Mouse (Mus musculus) mouse trophoblast stem cell (cell line): ENCODE measurements around the gene Pik3r3.
"Not testable (repeated sequence)": the region's sequence is repeated elsewhere in the genome, so short reads cannot be mapped to it uniquely, and the experiment has no call there.

Experiments used
- in situ Hi-C, 2 experiments: fragments of 300-500 bp; cut with MseI, MboI; formaldehyde crosslinking; loops; 2 replicates in 1 of 2; 3 replicates in 1 of 2; pipeline ENCODE4 v1.15.1; 2025

The Pik3r3 gene

DNA sequence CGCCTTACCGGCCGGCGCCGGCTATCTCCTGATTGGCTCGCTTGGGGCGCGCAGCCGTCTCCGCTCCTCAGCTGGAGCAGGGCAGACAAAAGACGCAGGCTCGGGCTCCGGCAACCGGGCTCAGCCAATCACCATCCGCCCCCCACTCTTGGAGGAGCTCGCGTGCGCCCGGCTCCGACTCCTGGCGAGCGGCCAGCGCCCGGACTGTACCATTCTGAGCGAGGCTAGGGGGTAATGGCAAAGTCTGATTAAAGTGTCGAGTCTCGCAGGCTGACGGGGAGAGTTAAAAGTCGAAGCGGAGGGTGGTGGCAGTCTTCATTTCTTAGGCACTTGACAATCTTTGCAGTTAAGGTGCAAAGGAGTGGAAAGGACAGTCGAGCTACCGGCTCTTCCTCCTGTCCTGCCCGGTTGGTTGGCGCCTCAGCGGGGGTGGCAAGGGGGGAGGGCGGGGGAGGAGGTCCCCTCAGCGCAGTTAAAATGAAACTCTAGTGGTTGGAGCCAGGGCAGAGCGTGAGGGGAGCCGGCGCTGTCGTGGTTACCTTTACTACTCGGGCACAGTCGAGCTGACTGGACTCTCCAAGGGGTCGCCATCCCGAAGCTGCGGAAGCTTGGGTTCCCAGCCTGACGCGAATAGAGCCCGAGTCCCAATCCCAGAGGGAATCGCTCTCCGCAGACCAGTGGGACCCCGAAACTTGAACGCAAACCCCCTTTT is at the start of gene Pik3r3:
Gene Pik3r3 (plus strand): TSS at position 479 of the 712 bp plus-strand sequence.
- in situ Hi-C loops = no loop called here

DNA sequence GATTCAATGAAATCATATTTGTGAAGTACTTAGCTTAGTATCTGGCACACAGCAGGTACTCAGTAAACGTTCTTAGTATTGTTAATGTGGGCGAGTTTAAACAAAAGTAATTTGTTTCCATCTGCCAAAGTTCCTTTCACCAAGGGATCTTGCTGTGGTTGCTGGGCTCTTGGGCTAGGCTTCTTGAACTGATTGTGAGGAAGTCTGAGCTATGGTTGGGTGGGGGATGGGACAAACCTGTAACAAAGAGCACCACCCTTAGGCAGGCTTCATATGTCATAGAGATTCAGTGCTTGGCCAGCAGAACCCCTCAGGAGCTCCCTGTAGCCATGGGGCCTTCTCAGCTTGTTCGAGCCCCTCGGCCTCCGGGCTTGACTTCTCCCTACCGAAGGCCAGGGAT is 48.3 kb upstream of the Pik3r3 start, which contains the start of the genes 1700042G07Rik and Gm49337:
Gene 1700042G07Rik (plus strand): TSS at position 301 of the 400 bp plus-strand sequence.
Gene Gm49337 (plus strand): TSS at position 313 of the 400 bp plus-strand sequence.
- in situ Hi-C loops = no loop called here

DNA sequence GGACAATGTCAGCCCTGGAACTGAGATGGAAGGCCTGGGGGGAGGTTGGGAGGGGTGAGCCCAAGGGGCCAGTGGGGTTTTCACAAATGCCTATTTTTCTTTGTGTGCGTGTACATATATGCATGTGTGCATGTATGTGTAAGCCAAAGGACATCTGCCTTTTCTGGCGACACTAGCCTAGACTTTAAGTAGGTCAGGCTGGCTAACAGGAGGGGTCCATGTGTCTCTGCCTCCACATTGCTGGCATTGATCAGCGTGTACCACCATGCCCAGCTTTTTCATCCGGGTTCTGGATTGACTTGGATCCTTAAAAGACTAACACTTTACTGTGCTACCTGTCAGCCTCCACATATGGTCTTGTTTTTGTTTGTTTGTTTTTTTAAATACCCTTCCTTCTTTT is 47.7 kb upstream of the Pik3r3 start:
- in situ Hi-C loops = no loop called here

DNA sequence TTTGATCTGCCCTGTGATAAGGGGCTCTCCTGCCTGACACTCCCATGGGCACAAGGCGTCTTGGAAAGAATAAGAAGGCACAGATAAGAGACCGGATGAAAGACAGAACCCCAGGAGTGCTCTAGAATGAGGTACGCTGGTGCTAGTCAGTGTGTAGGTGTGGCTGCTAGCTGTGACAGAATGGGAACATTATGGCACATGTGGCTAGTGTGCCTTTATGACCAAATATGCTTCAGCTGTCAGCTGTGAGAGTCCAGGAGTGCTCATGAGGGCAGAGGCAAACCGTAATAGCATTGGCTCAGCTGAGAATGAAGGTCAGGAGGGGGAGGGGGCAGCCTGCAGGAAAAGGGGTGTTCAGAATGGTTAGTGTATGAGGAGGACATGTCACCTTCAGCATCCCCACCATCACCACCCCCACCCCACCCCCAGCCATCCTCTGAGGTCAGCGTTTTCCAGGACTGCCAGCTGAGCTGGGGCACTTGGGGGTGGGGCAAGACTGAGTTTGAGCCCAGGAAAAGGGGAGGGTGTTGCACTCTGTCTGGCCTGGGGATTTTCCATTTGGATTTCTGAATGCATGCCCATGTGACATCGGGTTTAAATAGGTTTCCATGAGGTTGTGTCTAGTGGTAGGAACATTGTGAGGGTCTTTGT is 46.8 kb upstream of the Pik3r3 start:
- in situ Hi-C loops = no loop called here

DNA sequence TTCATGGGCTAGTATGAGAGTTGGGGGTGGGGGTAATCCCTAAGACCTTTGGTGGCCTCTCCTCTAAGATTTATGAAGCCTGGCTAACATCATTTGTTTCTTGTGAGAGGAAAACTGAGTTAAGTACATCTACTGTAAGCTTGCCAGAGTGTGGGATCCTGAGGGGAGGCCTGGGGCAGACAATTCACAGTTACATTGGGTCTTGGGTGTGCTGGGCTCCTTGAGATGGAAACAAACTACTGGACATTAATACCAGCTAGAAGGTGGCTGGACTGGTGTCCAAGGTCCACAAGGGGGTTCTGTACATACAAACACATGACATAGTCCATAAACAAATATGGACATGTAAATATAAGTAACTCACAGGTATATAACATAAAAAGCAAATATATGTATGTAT is 46.3 kb upstream of the Pik3r3 start:
- in situ Hi-C loops = no loop called here

DNA sequence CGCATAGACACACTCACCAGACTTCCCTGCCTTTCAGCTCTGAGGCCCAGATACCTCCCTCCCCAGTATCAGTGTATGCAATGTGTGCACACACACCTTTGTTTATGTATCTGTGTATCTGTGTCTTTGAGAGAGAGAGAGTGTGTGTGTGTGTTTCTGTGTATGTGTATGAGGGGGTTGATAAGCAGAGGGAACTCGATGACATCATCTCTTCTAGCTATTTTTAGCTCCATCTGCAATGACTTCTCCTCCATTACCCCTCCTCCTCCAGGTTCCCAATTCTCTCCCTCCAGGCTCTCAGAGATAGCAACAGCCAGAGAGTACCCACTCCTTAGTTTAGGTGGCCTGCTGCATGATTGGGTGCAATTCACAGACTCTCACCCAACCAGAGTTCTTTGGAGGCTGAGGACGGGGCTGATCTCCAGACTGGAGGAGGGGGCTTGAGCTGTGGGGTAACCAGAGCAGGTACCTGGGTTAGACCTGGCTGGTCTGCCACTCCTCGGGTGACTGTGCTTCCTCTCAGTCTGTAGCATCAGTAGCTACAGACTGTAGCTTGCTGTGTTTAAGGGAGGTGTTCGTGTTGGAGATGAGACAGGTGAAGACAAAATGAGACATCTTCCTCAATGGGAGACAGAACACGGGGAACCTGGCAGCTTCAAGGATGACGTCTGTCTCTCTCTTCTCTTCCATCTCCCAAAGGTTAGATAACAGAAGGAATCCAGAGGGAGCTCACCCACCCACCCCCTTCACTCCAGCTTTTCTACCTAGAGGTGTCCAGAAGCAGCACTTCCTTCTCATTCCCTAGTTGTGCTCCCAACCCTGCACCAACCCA is 45.5 kb upstream of the Pik3r3 start:
- in situ Hi-C loops = no loop called here

DNA sequence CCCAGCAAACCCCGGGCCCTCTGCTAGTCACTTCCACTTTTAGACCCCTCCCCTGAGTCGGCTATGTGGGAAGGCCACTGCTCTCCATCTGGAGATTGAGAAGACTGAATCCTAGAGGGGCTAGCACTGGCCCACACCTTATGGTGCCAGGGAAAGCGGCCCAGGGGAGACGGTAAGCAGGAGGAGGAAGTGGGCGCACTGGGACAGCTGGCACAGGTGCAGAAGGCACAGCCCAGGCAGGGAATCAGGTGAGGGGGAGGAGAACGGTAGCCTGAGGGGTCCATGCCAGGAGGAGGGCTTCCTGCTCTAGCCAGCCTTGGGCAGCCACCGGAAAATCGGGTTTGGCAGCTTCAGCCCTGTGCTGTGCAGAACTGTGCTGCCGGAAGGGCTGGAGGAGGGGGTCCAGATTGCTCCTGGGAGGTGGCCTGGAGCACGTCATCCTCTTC is 44.9 kb upstream of the Pik3r3 start:
- in situ Hi-C loops = no loop called here

DNA sequence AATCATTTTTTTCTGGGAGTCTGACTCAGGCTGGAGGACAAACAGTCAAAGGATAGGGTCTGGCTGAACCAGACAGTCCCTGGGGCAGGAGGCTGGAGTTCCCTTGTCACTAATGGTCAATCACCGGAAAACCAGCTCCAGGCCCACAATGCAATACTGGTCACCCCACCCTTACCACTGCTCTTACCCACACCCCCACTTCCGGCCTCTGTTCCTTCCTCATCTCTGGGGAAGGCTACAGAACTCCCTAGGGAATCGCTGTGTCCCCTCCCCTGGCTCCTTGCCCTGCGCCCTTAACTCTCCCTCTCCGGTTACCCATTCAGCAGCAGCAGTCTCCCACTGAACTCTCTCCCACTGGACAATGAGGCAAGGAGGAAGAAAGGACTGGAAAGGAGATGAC is 44.3 kb upstream of the Pik3r3 start:
- in situ Hi-C loops = no loop called here

DNA sequence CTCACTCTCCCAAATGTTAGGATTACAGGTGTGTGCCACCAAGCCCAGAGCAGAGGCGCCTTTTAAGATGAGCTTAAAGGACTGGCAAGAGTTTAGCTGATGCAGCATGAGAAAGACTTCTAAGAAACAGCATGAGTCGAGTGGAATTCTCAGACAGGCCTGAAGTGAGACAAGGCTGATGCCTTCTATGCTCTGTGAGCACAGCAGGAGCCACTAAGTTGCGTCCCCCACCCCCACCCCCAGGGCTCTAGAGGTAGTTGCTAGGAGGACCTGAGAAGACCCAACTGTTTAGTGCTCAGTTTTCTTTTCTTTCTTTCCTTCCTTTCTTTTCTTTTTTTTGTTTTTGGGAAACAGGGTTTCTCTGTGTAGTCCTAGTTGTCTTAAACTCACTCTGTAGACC is 39.3 kb upstream of the Pik3r3 start:
- in situ Hi-C loops = no loop called here

DNA sequence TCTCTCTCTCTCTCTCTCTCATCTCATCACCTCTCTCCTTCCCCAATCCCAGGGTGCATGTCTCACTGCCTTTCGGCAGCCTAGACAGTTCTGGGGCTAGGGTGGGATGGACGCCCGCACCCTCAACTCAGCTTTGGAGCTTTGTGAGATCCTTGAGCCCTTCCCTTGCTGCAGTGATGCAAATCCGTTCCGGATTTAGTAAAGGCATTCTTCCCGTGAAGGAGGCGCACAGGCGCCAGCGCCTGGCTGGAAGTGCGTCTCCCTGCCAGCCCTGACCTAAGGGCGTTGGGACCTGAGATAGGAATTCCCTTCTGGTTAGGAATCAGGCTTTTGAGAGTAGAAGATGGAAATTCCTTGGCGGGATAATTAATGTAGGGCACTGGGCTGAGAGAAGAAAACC is 38.7 kb upstream of the Pik3r3 start:
- in situ Hi-C loops = no loop called here

DNA sequence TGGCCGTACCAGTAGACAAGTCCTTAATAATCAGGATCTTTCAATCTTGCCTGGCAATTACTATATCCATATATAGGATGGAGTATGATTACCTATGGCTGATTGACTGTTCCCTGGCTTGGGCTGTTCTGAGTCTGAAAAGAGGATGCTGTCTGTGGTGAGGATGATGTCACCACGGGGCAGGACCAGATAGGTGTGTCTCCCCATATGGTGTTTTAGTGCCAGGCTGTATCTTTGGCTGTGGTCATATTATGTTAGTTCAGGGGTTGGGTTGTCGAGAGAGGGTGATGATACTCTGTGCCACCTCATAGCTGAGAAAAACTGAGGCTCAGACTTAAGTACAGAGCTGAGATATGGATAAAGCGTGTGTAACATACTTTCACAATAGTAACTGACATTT is 36.3 kb upstream of the Pik3r3 start:
- in situ Hi-C loops = no loop called here

DNA sequence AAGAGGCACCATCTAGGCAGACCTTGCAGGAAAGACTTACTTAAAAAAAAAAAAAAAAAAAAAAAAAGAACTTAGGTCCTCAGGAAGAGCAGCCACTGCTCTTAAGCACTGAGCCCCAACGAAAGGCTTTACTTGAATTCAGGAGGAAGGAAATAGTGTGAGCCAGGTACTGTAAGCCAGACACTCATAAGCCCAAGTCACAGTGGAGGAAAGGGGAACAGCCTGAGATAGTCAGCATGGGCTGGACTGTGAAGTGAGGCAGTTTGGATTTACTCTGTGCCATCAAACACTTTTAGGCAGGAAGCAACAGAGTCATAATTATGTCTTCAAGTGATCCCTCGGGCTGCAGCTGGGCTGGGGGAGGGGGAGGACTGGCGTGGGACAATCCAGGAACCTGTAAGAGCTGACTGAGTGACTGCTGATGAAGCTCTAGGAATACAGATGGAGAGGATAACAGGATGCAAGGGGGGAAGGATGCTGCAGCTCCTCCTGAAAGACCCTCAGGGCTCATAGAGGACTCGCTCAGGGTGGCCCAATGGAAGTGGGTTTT is 29.1 kb upstream of the Pik3r3 start:
- in situ Hi-C loops = no loop called here

DNA sequence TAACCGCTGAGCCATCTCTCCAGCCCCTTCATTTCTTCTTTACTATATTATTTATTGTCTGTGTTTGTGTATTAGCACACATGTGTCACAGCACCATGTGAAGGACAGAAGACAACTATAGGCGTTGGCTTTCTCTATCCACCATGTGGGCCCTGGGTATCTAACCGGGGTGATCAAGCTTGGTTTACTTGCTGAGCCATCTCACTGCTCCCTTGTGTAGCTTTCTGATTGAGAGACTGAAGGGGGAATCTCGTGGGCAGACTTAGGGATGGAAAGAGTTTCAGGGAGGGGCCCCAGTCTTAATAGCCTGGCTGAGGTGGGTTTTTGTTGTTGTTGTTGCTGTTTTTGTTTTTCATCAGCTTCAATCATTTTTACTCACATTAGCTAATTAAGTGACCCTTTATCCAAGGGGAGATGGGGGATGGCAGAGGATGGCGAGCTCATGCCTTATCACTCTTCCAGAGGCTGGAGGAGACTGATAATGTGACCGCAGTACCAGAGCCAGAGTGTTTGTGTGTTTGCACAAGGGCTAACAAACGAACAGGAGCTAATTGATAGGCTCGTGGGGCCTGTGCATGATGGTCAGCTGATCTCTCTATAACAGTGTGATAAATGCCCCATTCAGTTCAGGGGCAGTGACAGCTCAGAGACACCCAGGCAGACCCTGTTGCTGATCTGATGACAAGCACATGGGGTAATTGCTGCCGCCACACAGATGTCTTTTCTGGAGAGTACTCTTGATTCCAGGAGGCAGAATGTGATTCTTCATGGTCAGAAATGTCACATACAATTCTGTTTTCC is 27.6 kb upstream of the Pik3r3 start:
- in situ Hi-C loops = no loop called here

DNA sequence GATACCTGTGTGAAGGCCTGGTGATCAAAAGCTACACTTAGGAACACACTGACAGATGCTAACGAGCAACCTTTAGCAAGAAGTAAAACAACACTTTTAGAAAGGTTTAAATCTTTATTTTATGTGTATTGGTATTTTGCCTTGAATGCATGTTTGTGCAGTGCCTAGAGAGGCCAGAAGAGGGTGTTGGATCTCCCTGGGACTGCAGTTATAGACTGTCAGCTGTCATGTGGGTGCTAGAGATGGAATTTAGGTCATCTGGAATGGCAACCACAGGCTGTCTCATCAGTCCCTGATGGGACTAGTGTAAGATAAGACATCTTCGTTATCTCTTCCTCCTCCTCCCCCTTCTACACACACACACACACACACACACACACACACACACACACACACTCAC is 23.0 kb upstream of the Pik3r3 start:
- in situ Hi-C loops = no loop called here

DNA sequence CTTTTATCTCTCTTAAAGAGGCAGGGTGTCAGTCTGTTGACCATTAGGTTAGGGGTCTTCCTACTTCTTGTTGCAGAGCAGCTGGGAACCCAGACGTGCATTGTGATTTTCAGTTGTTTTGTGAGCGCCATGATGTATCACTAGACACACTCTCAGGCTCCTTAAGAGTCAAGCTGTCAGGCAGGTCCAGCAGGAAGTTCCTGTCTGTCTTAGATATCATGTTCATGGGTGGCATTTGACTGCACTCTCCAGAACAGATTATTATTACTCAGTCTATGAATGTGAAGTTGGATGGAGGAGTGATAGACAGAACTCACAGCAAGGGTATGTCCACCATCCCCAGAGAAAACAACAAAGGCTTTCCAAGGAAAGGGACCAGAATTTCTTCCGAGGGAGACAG is 17.0 kb upstream of the Pik3r3 start:
- in situ Hi-C loops = no loop called here

DNA sequence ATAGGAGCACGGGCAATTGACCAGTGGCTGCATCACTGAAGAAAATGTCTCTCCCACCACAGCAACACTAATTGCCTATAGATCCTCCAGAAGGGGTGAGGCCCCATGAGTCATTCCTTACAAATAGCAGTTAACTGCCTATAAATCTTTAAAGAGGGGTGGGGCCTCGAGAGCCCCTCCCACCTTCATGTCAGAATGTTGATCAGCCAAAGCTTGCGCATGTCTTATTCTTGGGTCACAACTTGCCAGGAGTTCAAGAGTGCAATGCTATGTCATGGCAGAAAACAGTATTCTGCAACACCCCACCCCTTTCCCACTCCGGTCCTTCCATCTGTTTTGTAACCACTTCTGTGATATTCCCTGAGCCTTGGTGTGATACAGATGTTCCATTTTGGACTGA is 14.9 kb upstream of the Pik3r3 start:
- in situ Hi-C loops = no loop called here

DNA sequence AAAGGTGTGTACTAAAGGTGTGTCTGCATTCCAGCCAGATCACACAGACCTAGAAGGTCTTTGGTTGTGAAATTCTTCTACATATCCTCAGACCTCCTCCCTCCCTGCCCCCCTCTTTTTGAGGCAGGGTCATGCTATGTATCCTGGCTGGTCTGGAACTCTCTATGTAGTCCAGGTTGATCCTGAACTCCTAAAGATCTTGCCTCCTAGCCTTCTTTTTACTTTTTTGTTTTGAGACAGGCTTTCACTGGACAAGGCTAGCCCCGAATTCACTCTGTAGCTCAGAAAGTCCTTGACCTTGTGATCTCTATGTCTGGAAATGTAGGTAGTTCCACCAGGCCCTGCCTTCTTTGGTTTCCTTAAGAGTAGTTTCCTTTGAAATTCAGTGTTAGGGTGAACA is 12.5 kb upstream of the Pik3r3 start:
- in situ Hi-C loops = no loop called here

DNA sequence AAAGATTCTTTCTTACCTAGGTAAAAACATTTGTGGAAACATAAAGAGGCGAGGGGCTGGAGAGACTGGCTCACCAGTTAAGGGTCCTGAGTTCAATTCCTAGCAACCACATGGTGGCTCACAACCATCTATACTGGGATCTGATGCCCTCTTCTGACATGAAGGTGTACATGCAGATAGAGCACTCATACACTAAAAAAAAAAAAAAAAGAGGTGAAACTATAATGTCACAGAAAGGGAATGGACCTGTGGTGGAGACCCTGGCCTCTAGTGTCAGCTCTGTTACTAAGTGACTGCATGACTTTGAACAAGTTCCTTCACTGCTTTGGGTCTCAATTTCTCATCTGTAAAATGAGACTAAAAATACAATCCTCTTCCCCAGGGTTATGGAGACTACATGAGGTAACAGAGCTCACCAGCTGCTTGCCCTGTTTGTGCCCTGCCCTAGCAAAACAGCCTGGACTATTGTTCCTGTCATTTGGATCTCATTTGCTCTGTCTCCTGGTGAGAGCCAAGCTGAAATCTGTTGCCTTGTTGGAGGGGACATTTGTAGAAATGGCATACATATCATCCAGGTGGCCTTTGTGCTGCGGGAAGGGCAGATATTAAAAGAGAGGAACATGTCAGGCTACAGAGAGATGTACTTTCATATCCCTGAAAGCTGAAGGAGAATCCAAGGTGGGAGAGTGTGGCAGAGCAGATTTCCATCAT is 5.4 kb upstream of the Pik3r3 start:
- in situ Hi-C loops = no loop called here

DNA sequence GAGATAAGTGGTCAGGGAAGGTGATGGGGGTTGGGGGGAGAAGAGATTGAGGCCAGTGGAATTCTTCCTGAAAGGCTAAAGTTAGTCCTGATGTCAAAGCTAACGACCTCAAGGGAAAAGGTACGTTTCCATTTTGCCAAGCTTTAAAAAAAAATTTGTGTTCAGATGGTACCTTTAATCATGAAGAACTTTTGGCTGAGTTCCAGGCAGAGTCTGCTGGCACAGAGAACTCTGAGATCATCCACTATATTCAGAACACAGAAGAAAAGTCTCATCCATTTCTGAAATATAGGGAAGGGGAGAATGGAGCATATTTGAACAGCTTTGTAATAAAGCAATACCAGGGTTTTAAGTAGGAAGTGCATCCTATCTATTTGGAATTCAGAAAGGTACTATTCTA is 4.4 kb upstream of the Pik3r3 start:
- in situ Hi-C loops = no loop called here

DNA sequence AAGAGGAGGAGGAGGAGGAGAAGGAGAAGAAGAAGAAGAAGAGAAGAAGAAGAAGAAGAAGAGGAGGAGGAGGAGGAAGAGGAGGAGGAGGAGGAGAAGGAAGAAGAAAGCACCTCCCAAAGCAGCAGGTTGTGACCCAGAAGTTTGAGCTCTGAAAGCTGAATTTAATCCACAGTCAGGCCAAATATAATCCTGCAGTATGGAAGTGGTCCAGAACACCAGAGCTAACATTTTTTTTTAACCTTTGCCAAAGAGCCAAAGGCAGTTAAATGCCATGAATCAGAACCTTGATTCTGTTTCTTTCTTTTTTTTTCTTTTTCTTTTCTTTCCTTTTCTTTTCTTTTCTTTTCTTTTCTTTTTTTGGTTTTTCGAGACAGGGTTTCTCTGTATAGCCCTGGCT is 3.8 kb upstream of the Pik3r3 start:
- in situ Hi-C loops = not testable (repeated sequence)

DNA sequence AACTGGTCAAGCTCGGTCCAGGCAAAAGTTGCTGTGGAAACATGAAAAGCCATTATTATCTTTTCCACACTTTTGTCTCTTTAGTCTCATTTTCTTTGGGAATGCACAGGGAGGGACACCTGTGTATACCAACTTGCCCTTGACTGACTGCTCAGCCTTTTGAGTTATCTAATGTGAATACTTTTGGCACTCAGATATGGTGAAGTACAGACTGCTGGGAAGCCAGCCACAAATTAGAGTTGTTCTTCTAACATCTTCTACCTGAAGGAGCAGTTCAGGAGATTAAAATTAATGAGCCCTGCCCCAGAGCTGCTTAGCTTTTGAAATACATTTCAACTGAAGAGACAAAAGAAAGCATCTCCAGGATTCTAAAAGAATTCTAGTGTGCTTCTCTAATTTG is 2.4 kb upstream of the Pik3r3 start:
- in situ Hi-C loops = no loop called here
